Mouse (Mus musculus) embryonic facial prominence, embryonic 11.5 days (tissue): ENCODE measurements around the gene Tnfaip8l2. TPM values are rescaled to one million over a fixed set of nuclear protein-coding genes. Genes with fewer than 3 reads are reported as not detected.

Source experiments
- ATAC-seq: fragments of 200-750 bp; cut with Nextera tagmentation; replicated peaks from 2 replicates; pipeline ENCODE4 v1.8.0; 2017; ENCODE audit warnings: low read depth; ENCODE audit not compliant: insufficient number of reproducible peaks, low FRiP score, low TSS enrichment
- DNase-seq: peaks from one replicate; pipeline ENCODE4 v3.0.0-alpha.2; 2015; ENCODE audit warnings: low spot score
- H3K27ac ChIP-seq: fragments of 300-500 bp; sonication (generic); replicated peaks from 2 replicates; pipeline ENCODE4 v1.5.1; 2014; ENCODE audit warnings: mild to moderate bottlenecking, low read depth, low read length, control low read depth
- H3K27me3 ChIP-seq: fragments of 300-500 bp; sonication (generic); 2 replicates; pipeline ENCODE4 v1.6.1; 2014; ENCODE audit warnings: mild to moderate bottlenecking, low read length, moderate library complexity, mixed read lengths; ENCODE audit not compliant: control insufficient read depth, insufficient read depth
- H3K36me3 ChIP-seq: fragments of 300-500 bp; sonication (generic); replicated peaks from 2 replicates; pipeline ENCODE4 v1.6.1; 2014; ENCODE audit warnings: low read depth, mild to moderate bottlenecking, low read length, moderate library complexity, mixed read lengths; ENCODE audit not compliant: control insufficient read depth, insufficient read depth
- H3K4me1 ChIP-seq: fragments of 300-500 bp; sonication (generic); 2 replicates; pipeline ENCODE4 v1.6.1; 2014; ENCODE audit warnings: low read length, mixed read lengths; ENCODE audit not compliant: control insufficient read depth, insufficient read depth
- H3K4me2 ChIP-seq: fragments of 300-500 bp; sonication (generic); 2 replicates; pipeline ENCODE4 v1.6.1; 2014; ENCODE audit warnings: low read depth, mild to moderate bottlenecking, control low read depth, low read length, moderate library complexity
- H3K4me3 ChIP-seq: fragments of 300-500 bp; sonication (generic); 2 replicates; pipeline ENCODE4 v1.5.1; 2014; ENCODE audit warnings: low read depth, low read length, control low read depth
- H3K9ac ChIP-seq: fragments of 300-500 bp; sonication (generic); replicated peaks from 2 replicates; pipeline ENCODE4 v1.6.1; 2014; ENCODE audit warnings: mild to moderate bottlenecking, control low read depth, low read length
- H3K9me3 ChIP-seq: fragments of 300-500 bp; sonication (generic); replicated peaks from 2 replicates; pipeline ENCODE4 v1.6.1; 2016; ENCODE audit warnings: mild to moderate bottlenecking, low read length, inconsistent platforms, mixed read lengths; ENCODE audit not compliant: control insufficient read depth
- WGBS: fragments of 180-500 bp; shearing (Covaris S2); extraction: QIAGEN DNeasy Blood & Tissue Kit; methylation state at CpG from one replicate; pipeline ENCODE4 v1.1.7; 2014; 5-methylcytosine and 5-hydroxymethylcytosine counted together
- polyA plus RNA-seq: library from polyadenylated mRNA; unstranded; fragments of >200 nt; fragmentation: Nextera tagmentation; extraction: Ambion mirVana; gene quantifications from 2 replicates; pipeline ENCODE4 v1.2.1, GENCODE M21; 2014

Tnfaip8l2 gene
- polyA plus RNA-seq, 1 experiment from 2014 or later = 2.0 TPM

DNA sequence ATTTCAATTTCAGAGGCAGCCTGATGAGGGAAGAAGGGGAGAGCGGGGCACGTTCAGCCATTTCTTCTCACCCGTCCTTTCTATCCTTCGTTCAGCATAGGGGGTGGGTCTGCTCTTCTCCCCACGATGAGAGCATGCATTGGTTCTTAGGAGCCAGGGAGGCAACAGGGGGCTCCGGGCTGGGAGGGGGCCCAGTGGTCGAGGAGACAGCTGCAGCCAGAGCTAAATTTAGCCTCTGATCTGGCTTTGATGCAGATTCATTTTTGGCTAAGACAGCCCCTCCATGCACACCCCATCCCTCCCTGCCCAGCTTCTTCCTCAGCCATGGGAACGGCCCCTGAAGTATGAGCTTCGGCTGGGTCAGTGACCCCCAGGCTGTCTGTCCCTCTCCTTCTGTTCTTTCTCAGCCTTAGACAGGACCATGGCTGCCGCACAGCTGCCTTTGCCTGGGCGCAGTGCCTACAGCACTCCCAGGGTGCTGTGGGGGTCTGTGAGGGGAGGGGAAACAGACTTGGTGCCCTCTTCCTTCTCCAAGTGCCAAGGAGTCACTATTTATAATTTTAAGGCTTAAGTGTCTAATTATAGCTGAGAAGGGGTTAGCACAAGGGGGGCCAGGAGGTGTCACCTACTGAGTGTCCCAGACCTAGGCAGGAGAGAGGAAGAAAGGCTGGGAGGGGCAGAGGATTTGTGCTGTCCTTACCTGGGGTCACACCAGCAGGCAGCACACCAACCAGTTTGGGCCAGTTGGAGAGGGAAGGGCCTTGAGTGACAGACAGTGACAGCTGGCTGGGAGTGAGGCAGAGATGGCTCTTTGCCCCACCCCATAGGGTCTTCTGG lies 21.5 kb upstream of the Tnfaip8l2 start:
- Histone ChIP-seq H3K4me2 (no peak overlapping the region), H3K4me1 (no peaks in the 10 kb centered on the region), H3K9me3 (no peaks in the 10 kb centered on the region), H3K4me3 (no peak overlapping the region), H3K9ac (peak overlapping the region; percentile 6; the same call in 1 of the 2 replicates), H3K36me3 (peaks cover 3% of the 10 kb centered on the region), H3K27me3 (no peaks in the 10 kb centered on the region; the same call in 1 of the 2 replicates), H3K27ac (no peak overlapping the region)
- DNase-seq (no peak), ATAC-seq (no peak)
- 61% methylated on average over 11 of the region's 11 CpGs for WGBS

DNA sequence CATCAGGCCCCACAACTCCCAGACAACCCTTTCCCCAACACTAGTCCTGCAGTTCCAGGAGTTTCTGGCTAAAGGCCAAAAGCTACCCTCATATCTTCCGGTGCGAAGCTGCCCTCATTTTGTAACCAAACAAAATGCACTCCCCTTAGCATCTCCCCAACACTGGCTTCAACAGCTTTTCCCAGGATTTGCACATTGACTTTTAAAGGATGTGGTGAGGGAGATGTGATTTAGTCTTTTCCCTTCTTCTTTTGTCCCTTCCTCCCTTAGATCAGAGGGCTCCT lies 20.1 kb upstream of the Tnfaip8l2 start:
- 59% methylated on average over 2 of the region's 2 CpGs for WGBS

DNA sequence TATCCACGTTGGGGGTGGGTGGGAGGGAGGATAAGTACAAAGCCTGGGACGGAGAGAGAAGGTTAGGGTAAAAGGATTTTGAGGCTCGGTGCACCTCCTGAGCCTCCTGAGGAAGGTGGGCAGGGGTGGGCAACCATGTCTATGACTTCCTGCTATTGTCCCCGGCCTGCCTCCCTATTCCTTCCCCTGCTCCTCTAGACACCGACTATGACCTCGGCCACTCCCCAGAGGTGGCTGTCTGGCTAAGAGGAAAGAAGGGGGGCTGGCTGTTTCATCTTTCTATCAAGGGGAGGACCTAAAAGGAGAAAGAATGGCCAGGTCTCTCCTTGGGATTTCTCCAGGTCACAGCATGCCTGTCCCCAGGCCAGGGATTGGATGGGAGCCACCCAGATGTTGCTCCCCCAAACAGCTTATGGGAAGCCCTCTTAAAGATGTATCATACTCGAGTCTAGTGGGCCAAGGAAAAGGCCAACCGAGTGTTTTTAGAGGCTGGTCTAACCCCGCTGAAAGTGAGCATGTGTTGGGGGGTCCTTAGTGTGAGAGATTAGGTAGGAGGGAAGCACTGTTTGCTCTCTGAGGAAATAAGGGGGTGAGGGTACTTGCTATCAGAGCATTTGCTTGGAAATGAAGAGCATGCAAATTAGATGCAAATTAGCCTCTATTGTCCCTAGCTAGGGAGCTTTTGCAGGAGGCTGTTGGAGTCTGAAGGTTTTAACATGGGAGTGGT lies 19.6 kb upstream of the Tnfaip8l2 start:
- Histone ChIP-seq H3K4me2 (peak overlapping the region; percentile 85), H3K27me3 (no peaks in the 10 kb centered on the region; the same call in 1 of the 2 replicates), H3K27ac (peak overlapping the region; percentile 43), H3K4me1 (no peaks in the 10 kb centered on the region), H3K9me3 (no peaks in the 10 kb centered on the region), H3K4me3 (peak overlapping the region; percentile 68), H3K9ac (peak overlapping the region; percentile 85), H3K36me3 (no peaks in the 10 kb centered on the region; the same call in 1 of the 2 replicates)
- DNase-seq (peak; percentile 15), ATAC-seq (no peak)
- WGBS = 5% methylated on average over 9 of the region's 9 CpGs

More for the DNA sequence above, 20.1 kb upstream of the Tnfaip8l2 start:
- H3K27ac ChIP-seq = no peak overlapping the region
- peak overlapping the region; percentile 85; the same call in 1 of the 2 replicates for H3K4me2 ChIP-seq
- H3K4me1 ChIP-seq = no peaks in the 10 kb centered on the region
- H3K36me3 ChIP-seq = peaks cover 3% of the 10 kb centered on the region
- H3K27me3 ChIP-seq = no peaks in the 10 kb centered on the region; the same call in 1 of the 2 replicates
- H3K9me3 ChIP-seq = no peaks in the 10 kb centered on the region
- no peak overlapping the region for H3K9ac ChIP-seq
- no peak for DNase-seq
- H3K4me3 ChIP-seq = 0 out of 2 replicates have a peak overlapping the region, but pooled peaks have one; percentile 1
- no peak for ATAC-seq

DNA sequence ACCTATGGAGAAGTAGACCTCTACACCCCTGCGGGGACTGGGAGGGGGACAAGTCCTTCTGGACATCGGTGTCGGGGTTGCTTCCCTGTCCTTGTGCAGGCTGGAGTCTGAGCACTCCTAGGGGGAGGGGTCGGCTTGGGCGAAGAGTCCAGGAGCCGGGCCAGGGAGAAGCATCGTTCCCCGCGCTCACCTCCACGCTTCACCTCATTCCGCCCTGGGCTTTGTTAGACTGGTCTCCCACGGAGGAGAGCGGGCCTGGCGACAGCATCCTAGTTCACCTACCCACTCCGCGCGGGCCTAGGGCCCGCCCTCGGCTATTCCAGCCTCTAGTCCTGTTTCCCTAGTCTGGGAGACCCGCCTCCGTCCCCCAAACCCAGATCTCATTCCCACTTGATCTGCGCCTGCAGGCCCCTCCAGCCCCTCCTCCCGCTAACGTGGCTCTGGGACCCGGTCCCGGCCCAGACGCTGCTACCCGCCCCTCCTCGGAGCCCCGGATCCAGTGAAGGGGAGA lies 18.9 kb upstream of the Tnfaip8l2 start:
- H3K4me2 ChIP-seq = peak overlapping the region; percentile 85
- peak overlapping the region; percentile 43; the same call in 1 of the 2 replicates for H3K27ac ChIP-seq
- no peaks in the 10 kb centered on the region; the same call in 1 of the 2 replicates for H3K27me3 ChIP-seq
- H3K9ac ChIP-seq = peak overlapping the region; percentile 85
- 0% methylated on average over 30 of the region's 30 CpGs for WGBS
- no peaks in the 10 kb centered on the region for H3K9me3 ChIP-seq
- DNase-seq (peak; percentile 60), ATAC-seq (peak; percentile 25)
- no peaks in the 10 kb centered on the region; the same call in 1 of the 2 replicates for H3K36me3 ChIP-seq
- peak overlapping the region; percentile 68 for H3K4me3 ChIP-seq
- H3K4me1 ChIP-seq = no peaks in the 10 kb centered on the region

DNA sequence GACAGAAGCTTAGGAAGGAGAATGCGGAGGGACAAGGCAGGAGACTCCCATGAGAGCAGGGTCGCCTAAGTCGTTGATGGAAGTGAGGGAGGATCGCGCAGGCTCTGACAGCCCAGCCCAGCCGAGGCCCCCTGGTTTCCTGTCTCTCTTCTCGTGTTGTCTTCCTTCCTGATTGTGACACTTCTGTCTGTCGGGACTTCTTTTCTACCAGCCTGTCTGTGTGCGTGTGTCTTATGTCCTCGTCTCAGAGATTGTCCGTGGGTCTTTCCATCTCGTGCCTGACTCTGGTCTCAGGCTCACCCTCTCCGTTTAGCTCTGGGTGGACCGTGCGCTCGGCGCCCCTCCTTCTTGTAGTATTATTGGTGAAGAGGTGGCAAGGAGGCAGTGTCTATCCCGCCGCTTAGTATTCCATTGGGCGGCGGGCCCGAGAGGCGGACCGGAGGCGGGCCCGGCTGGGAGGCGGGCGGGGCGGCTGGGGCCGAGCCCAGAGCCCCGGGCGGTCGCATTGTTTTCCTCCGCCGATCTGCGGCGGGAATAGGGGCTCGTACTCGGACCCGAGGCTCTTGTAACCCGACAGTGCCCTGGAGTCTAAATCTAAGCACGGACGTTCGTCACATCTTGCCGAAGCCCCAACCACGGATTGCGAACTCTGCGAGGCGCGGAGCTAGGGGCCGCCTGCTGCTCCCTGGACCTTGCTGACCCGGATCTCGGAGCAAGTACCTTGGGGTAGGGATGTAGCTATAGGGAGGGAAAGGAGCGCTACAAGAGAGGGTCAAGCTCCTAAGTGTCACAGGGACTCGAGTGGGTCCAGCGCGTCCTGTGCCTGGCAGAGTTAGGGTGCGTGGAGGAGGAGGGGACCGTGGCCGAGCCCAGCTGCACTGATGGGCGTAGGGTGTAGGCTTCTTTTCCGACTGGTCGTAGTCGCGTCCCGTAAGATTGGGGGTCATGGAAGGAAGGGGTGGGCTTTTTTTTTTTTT lies 18.1 kb upstream of the Tnfaip8l2 start, which contains the start of gene Sema6c:
TSS of gene Sema6c (plus strand) at position 471 of the 977 bp plus-strand sequence.
- Histone ChIP-seq H3K4me3 (peak within 1 kb of the TSS; percentile 68), H3K36me3 (no peaks in the 10 kb centered on the region; the same call in 1 of the 2 replicates), H3K27ac (peak within 1 kb of the TSS; percentile 43; the same call in 1 of the 2 replicates), H3K9me3 (no peaks in the 10 kb centered on the region), H3K27me3 (no peaks in the 10 kb centered on the region; the same call in 1 of the 2 replicates), H3K4me2 (peak within 1 kb of the TSS; percentile 85), H3K9ac (peak within 1 kb of the TSS; percentile 85), H3K4me1 (no peaks in the 10 kb centered on the region)
- WGBS = 0% methylated on average over 66 of the region's 66 CpGs
- ATAC-seq (peak; percentile 95), DNase-seq (peak; percentile 94)

DNA sequence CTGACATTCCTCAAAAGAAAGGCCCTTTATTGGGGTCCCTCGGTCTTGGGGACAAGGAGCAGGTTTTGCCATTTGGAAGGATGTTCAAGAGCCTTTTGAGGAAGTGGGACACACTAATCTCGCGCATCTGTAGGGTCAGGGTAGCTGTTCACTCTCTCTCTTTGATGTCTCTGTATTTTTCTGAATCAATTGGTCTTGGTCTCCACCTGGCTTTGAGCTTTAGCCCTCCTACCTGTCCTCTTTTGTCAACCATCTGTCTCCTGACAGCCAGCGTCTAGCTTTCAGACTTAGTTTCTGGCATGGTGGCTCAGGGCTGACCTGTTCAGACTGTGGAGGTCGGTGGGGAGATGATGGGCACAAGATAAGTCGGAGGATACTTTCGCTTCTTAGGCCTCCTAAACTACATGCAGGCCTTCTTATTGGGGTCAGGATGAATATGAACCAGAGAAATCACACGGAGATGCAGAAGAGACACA lies 17.4 kb upstream of the Tnfaip8l2 start:
- Histone ChIP-seq H3K4me1 (no peaks in the 10 kb centered on the region), H3K9ac (peak overlapping the region; percentile 44), H3K4me2 (peak overlapping the region; percentile 85), H3K27ac (no peak overlapping the region), H3K36me3 (no peaks in the 10 kb centered on the region; the same call in 1 of the 2 replicates), H3K27me3 (no peaks in the 10 kb centered on the region; the same call in 1 of the 2 replicates), H3K9me3 (no peaks in the 10 kb centered on the region), H3K4me3 (peak overlapping the region; percentile 68)
- ATAC-seq (no peak), DNase-seq (no peak)
- 11% methylated on average over 8 of the region's 8 CpGs for WGBS

DNA sequence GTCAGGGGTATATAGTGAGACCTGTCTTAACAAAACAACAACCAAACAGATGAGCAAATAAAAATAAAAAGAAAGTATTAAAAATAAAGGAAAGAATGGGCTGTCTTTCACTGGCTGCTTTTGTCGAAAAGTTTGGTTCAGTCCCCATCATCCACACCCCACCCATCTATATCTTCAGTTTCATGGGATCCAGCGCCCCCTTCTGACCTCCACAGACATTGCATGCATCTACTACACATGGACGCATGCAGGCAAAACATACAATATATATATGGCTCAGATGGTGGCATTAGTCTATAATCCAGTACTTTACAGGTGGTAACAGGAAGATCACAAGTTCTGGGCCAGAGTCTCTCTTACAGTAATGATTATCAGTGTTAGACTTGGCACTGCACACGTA lies 11.7 kb upstream of the Tnfaip8l2 start:
- Histone ChIP-seq H3K4me2 (no peak overlapping the region), H3K4me3 (no peak overlapping the region), H3K9me3 (no peaks in the 10 kb centered on the region), H3K36me3 (no peaks in the 10 kb centered on the region), H3K27me3 (no peaks in the 10 kb centered on the region; the same call in 1 of the 2 replicates), H3K4me1 (no peaks in the 10 kb centered on the region), H3K9ac (no peak overlapping the region), H3K27ac (no peak overlapping the region)
- 56% methylated on average over 4 of the region's 4 CpGs for WGBS
- no peak for DNase-seq
- no peak for ATAC-seq
